Mouse (Mus musculus) erythroblast, embryonic 14.5 days (primary cell): Measurements from ENCODE around the gene Ppp1r35.

Experiments
- GATA1 ChIP-seq: IDR thresholded peaks from 2 replicates; pipeline ENCODE4 v1.6.1; 2012; ENCODE audit warnings: low read length, inconsistent platforms, mixed read lengths
- TAL1 ChIP-seq: IDR thresholded peaks from 3 replicates; pipeline ENCODE4 v1.6.1; 2012; ENCODE audit warnings: low read length, inconsistent platforms, mixed read lengths

DNA sequence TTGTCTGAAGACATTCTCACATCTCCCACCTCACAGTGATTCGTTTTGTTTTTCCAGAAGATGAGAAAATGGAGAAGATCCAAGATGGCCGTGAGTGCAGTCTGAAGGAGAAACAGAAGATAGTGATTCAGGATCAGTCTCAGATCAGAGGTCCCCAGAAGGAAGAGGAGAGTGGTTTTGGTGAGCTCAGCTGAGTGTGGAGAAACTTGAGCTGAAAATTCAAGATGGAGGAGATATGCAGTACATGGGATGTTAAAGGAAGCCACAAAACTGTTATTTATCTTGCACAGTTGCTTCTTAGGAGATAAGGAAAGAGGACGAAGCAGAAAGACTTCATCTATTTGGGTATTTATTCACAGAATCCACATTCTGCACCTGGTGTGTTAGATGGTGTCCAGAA, 22.3 kb downstream of the Ppp1r35 start:
- TF ChIP-seq GATA1 (no peak), TAL1 (no peak)
